Comparison of ENCODE assay signal across 13 mouse cellular contexts in genomic region chr19:45312713-45313365, GRCm38 (mm10). TPM values are rescaled to one million over a fixed set of nuclear protein-coding genes. Genes with fewer than 3 reads are reported as not detected.
DNase-seq lines count a peak whose midpoint lies in the region; ATAC-seq and TF ChIP-seq lines count a peak whose summit lies in the region.
"Had no signal": no experiment of that assay in that cellular context is flagged by ENCODE, and none has a peak within 500 bp of the region (broad histone marks: within the 10 kb centered on the region; RNA-seq: fewer than 3 reads in every experiment).

No protein-coding gene starts in this region.

- no peaks in the 10 kb centered on the region for H3K9me3 ChIP-seq in forebrain, embryonic 15.5 days
- no peaks in the 10 kb centered on the region for H3K9me3 ChIP-seq in limb, embryonic 14.5 days (ENCODE audit: control insufficient read depth, low read length)
- no peaks in the 10 kb centered on the region for H3K9me3 ChIP-seq in stomach, embryonic 15.5 days
- H3K9me3 ChIP-seq: limb, embryonic 15.5 days had no signal

- ATAC-seq in forebrain, embryonic 15.5 days (replicated peaks): 0 out of 2 replicates have a peak, but pooled peaks have one; percentile 3
- peak; percentile 41; the same call in 1 of the 2 replicates for ATAC-seq in limb, embryonic 14.5 days (ENCODE audit: low FRiP score, low read depth)
- ATAC-seq in stomach, embryonic 15.5 days (ENCODE audit: insufficient read depth, low FRiP score, low read depth): 0 out of 2 replicates have a peak, but pooled peaks have one; percentile 34

- no peak for TF ChIP-seq POLR2A in limb, embryonic 14.5 days (IDR thresholded peaks at IDR 0.05; ENCODE audit: borderline replicate concordance, extremely low read depth, insufficient read depth, insufficient read length)

- peak overlapping the region; percentile 85 for H3K27ac ChIP-seq in forebrain, embryonic 15.5 days (replicated peaks)
- no peak overlapping the region for H3K27ac ChIP-seq in limb, embryonic 14.5 days (replicated peaks; ENCODE audit: low read depth, low read length)
- peak overlapping the region; percentile 55 for H3K27ac ChIP-seq in stomach, embryonic 15.5 days
- H3K27ac ChIP-seq: limb, embryonic 15.5 days had no signal

- H3K4me2 ChIP-seq in forebrain, embryonic 15.5 days (replicated peaks): no peak overlapping the region
- H3K4me2 ChIP-seq in limb, embryonic 14.5 days (replicated peaks; ENCODE audit: low read depth, low read length, severe bottlenecking): no peak overlapping the region
- no peak overlapping the region for H3K4me2 ChIP-seq in stomach, embryonic 15.5 days
- H3K4me2 ChIP-seq: limb, embryonic 15.5 days had no signal

- H3K36me3 ChIP-seq in forebrain, embryonic 15.5 days: no peaks in the 10 kb centered on the region
- H3K36me3 ChIP-seq in limb, embryonic 14.5 days (ENCODE audit: control insufficient read depth, insufficient read depth, low read length): no peaks in the 10 kb centered on the region
- no peaks in the 10 kb centered on the region for H3K36me3 ChIP-seq in stomach, embryonic 15.5 days
- H3K36me3 ChIP-seq: limb, embryonic 15.5 days had no signal

- no peak overlapping the region for H3K4me3 ChIP-seq in forebrain, embryonic 15.5 days
- H3K4me3 ChIP-seq in limb, embryonic 14.5 days (replicated peaks; ENCODE audit: low read length): no peak overlapping the region
- no peak overlapping the region for H3K4me3 ChIP-seq in stomach, embryonic 15.5 days (replicated peaks)
- H3K4me3 ChIP-seq: limb, embryonic 15.5 days had no signal

- 18% methylated on average over 6 of the region's 6 CpGs for WGBS in forebrain, embryonic 15.5 days
- 17% methylated on average over 6 of the region's 6 CpGs for WGBS in limb, embryonic 14.5 days
- 31% methylated on average over 6 of the region's 6 CpGs for WGBS in stomach, embryonic 15.5 days

- no peaks in the 10 kb centered on the region for H3K27me3 ChIP-seq in forebrain, embryonic 15.5 days
- no peaks in the 10 kb centered on the region; the same call in 1 of the 2 replicates for H3K27me3 ChIP-seq in limb, embryonic 14.5 days (ENCODE audit: control insufficient read depth, insufficient read depth, low read length)
- no peaks in the 10 kb centered on the region for H3K27me3 ChIP-seq in stomach, embryonic 15.5 days (replicated peaks)

- DNase-seq in kidney, postnatal 4 days: peak; percentile 47 to 64
- no peak for DNase-seq in kidney, adult 9 months
- DNase-seq in limb, embryonic 14.5 days (ENCODE audit: low spot score): peak; percentile 22
- DNase-seq in cerebellum, postnatal 36 days: no peak
- DNase-seq in layer of hippocampus, adult 9-10 months (ENCODE audit: low spot score): no peak
- no peak for DNase-seq in spleen, adult 12 weeks (ENCODE audit: low spot score)
- DNase-seq: cerebellum, adult 18-20 months; heart, postnatal 36 days; right cerebral cortex, adult 18-20 months; thymus, postnatal 14 days had no signal

- peaks cover 38% of the 10 kb centered on the region for H3K4me1 ChIP-seq in forebrain, embryonic 15.5 days
- H3K4me1 ChIP-seq in limb, embryonic 14.5 days (ENCODE audit: control insufficient read depth, insufficient read depth, low read length): no peaks in the 10 kb centered on the region
- peaks cover 17% of the 10 kb centered on the region for H3K4me1 ChIP-seq in stomach, embryonic 15.5 days

- no peak overlapping the region for H3K9ac ChIP-seq in forebrain, embryonic 15.5 days (replicated peaks)
- H3K9ac ChIP-seq in limb, embryonic 14.5 days (ENCODE audit: low read depth, low read length, severe bottlenecking): no peak overlapping the region
- no peak overlapping the region for H3K9ac ChIP-seq in stomach, embryonic 15.5 days
- H3K9ac ChIP-seq: limb, embryonic 15.5 days had no signal

RNA-seq across cellular contexts. Expression of gene Btrc, which starts 50.7 kb away (rescaled TPM):
- polyA plus RNA-seq in forebrain, embryonic 15.5 days (2015; fragmentation: Nextera tagmentation; extraction: Ambion mirVana): 52.9 and 63.7 TPM in 2 replicates
- polyA plus RNA-seq in limb, embryonic 14.5 days (2012; rRNA removed): 38.3 and 41.5 TPM in 2 replicates
- polyA plus RNA-seq in limb, embryonic 14.5 days (2014; fragmentation: Nextera tagmentation; extraction: Ambion mirVana): 44.1 and 47.5 TPM in 2 replicates
- 37.4 and 39.4 TPM in 2 replicates for polyA plus RNA-seq in stomach, embryonic 15.5 days (2015; fragmentation: Nextera tagmentation; extraction: Ambion mirVana)

Comparison
In these comparisons a context has a peak if more than half of its experiments do, and no peak if none do; other contexts are left out.
1. DNase-seq: peak in kidney, postnatal 4 days (2 of 2) and limb, embryonic 14.5 days (single experiment); none in kidney, adult 9 months (single experiment), cerebellum, postnatal 36 days (0 of 2), layer of hippocampus, adult 9-10 months (single experiment) and spleen, adult 12 weeks (single experiment).
2. Peak in every context shown above with its lines, with median percentiles within 50 percentile points of each other: ATAC-seq.